Mouse (Mus musculus) brain, adult 2 months (tissue): Measurements from ENCODE around the gene Rps2.
"Not testable (repeated sequence)": the region's sequence is repeated elsewhere in the genome, so short reads cannot be mapped to it uniquely, and the experiment has no call there.

Source experiments
- DNase-seq: peaks from one replicate; pipeline ENCODE4 v3.0.0; 2011; ENCODE audit warnings: low read depth, low spot score

Rps2 gene

DNA sequence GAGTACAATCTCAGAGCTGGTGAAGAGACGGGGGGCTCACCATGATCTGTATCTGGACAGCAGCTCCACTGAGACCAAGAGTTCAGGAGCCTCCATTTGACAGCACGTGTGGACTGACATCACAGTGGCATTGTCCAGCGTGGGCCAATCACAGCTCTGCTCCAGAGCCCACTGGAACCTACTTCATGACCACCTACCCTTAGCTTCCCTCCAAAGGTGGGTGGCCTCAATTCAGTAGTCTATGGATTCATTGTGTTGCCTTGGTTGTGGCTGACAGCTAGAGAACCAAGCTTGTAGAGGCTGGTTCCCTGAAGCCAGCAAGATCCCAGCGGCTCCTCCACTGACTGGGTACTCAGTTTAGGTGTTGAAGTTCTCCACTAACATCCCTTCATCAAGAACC is at the start of gene Rps2, which contains the start of gene Rnf151:
Gene Rps2 (plus strand): TSS at position 174 of the 400 bp plus-strand sequence.
Gene Rnf151 (minus strand): TSS at position 121 of the 400 bp plus-strand sequence.
- DNase-seq: no peak

DNA sequence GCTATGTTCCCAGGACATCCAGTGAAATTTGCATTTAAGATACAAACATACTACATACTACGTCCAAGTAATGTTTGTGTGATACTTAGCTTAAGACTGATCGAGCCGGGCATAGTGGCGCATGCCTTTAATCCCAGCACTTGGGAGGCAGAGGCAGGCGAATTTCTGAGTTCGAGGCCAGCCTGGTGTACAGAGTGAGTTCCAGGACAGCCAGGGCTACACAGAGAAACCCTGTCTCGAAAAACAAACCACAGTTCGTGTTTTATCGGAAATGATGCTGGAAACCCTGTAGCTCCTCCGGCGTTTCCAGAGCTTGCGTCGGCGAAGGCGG is 48.7 kb upstream of the Rps2 start:
- not testable (repeated sequence) for DNase-seq

DNA sequence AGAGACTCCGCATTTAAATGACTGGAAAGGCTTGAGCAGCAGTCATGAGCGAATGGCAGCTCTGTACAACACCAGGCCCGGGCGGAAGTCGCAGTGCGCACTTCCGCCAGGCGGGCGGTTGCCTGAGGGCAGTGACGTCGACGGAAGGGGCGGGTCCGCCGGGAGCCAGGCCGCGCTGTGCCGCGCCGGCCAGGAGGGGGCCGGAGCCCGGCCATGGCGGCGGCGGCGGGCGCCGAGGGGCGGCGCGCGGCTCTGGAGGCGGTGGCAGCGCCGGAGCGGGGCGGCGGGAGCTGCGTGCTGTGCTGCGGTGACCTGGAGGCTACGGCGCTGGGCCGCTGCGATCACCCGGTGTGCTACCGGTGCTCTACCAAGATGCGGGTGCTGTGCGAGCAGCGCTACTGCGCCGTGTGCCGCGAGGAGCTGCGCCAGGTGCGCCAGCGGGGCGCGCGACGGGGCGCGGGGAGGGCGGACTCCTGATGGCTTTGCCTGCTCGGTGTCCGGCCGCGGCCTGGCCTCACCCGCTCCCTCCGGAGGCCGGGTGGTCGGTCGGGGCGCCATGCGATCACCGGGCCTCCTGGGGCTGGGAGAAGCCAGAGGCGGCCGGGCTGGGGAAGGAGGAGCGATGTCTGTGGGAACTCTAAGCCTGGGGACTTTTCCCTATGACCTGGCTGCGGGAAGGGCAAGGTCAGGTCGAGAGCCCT is 48.2 kb upstream of the Rps2 start, which contains the start of gene Zfp598:
Gene Zfp598 (plus strand): TSS at position 143 of the 701 bp plus-strand sequence.
- peak; percentile 97 for DNase-seq

DNA sequence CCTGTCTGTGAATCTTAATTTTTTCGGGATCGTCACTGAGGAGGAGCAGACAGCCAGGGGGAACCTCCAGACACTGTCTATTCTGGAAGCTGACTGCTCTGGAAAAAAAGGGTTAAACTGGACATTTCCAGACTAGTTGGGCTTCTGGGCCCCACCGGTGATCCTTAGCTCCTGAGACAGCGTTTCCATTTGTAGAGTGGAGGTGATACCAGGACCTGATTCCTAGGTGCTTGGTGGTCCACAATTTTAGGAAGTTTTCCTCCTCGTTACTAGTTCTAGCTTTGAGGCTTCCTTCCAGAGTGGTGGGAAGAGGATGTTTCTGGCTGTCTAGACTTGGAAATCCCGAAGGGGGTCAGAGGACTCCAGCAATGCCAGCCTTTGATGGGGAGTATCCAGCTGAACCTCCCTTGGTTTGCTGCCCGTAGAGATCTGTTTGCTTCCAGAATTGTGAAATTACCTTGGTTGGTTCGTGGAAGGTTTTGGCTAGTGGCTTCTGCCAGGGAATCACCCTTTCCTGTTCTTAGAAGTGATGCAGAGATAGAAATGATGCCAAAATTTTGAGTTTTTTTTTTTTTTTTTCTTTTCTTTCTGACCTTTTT is 47.6 kb upstream of the Rps2 start:
- no peak for DNase-seq

DNA sequence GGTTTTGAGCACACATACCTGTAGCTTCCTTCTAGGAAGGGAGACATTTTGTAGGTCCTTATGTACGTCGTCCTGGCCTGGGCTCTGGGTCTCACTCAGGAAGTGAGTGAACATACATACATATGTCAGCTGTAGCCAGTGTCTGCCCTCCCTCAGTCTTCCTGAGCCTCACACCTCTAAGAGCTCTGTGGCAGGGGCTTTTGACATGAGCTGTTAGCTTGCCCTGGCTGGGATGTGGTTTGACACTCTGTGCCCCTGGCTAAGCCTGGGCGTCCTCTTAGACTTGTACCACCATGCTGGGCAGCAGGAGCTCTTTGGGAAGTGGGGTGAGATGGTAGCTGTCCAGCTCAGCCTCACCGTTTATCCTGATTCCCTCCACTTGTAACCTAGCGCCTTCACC is 46.6 kb upstream of the Rps2 start:
- no peak for DNase-seq

DNA sequence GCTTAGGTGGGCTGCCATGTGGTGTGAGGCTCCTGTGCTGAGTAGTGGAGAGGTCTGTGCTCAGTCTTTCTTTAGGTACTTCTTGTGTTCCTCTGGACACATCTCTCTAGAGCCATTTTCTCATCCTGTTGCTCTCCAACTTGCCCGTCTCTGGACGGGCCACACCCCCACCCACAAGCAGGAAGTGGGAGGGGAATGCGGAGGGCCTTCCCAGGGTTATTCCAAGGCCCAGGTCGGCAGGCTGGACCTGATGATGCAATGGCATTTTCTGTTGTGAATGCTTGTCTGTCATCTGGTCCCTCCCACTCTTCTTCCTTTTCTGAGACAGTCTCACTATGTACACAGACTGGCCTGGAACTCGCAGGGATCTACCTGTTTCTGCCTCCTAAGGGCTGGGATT is 45.8 kb upstream of the Rps2 start:
- DNase-seq: no peak

DNA sequence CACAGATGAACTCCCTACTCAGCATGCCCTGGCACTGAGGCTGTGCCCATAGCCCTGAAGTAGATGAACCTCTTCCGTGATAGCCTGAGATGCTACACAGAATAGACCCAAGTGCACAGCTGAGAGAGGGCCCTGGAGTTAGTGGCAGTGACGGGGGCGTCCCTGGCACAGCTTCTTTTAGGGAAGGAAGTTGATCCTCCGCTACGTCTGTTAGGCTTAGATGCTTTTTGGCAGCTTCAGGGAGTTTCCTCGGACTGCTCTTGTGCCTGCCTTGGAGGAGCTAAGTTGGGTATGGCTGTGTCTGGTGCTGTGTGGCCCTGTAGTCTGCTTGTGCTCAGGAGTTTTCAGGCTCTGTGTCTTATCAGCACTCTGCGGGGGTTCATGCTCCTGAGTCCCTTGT is 43.6 kb upstream of the Rps2 start:
- peak; percentile 85 for DNase-seq

DNA sequence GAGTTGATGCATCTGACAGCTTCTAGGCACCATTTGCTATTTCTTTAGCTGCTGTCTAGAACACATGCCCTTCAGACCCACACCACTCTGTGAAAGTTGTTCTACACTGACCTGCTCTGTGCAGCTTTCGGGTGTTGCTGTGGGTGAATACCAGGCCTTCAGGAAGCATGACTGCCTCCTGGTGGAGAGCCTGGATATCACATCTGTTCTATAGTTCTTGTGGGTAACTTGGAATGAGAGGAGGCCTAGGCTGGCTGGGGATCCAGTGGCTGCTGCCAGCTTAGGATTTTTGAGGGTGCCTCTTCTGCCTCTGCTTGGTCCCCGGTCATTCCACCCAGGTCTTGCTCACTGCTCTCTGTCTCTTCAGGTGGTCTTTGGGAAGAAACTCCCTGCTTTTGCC is 41.7 kb upstream of the Rps2 start:
- peak; percentile 83 for DNase-seq

DNA sequence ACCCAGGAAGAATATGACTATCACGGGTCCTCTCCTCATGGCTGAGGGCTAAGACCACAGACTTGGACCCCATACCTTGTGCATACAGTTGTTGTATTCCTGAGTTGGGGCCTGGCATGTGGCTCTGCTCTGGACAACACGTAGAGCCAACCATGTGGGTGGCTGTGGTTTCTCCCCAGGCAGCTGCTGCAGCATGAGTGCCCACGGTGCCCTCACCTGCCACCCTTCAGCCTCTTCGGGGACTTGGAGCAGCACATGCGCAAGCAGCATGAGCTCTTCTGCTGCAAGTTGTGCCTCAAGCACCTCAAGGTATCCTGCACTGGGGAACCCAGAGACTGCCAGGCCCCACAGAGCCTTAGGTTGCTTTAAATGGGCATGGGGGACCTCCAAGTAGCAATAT is 41.0 kb upstream of the Rps2 start:
- no peak for DNase-seq

DNA sequence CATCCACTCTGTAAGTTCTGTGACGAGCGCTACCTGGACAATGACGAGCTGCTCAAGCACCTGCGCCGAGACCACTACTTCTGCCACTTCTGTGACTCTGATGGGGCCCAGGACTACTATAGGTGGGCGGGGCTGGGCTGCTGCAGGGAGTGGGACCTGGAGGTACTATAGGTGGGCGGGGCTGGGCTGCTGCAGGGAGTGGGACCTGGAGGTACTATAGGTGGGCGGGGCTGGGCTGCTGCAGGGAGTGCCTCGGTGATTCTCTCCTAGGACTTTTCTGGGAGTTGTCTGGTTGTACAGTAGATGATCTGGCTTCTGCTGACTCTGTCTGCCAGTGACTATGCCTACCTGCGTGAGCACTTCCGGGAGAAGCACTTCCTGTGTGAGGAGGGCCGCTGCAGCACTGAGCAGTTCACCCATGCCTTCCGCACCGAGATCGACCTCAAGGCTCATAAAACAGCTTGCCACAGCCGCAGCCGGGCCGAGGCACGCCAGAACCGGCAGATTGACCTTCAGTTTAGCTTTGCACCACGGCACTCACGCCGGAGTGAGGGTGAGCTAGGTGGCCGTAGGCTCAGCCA is 40.3 kb upstream of the Rps2 start:
- no peak for DNase-seq

DNA sequence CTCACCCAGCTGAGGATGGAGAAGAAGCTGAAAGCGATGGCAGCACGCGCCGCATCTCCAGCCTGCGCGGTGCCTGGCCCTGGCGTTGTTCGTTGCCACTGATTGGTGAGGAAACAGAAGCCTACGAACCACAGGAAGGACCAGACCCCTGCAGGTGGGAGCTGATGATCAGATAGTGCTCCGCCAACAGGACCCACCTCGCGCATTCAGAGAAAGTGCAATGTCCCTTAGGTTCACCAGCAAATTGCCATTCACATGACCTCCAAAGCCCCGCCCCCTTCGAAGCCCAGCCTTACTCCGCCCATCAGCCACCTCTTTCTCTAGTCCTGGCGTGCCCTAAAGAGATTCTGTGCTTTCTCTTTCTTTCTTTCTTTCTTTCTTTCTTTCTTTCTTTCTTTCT is 31.4 kb upstream of the Rps2 start:
- DNase-seq: no peak

DNA sequence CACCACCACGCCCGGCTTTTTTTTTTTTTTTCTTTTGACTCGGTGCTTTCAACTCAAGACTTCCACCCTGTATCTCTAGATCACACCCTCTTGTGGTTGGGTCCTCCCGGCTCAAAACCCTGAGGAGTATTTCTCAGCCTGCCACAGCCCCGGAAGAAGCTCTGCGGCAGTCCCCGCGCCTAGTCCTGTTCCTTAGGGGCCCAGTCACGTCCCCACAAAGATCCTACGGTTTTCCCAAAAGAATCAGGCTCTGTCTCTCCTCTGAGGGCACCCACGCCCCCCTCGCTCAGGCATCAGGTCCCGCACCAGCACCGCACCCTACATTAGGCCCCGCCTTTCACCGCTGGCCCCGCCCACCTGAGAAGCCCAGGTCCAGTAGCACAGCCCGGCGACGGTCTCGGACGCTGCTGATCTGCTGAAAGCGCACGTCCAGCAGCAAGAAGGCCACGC is 30.7 kb upstream of the Rps2 start:
- peak; percentile 35 for DNase-seq

DNA sequence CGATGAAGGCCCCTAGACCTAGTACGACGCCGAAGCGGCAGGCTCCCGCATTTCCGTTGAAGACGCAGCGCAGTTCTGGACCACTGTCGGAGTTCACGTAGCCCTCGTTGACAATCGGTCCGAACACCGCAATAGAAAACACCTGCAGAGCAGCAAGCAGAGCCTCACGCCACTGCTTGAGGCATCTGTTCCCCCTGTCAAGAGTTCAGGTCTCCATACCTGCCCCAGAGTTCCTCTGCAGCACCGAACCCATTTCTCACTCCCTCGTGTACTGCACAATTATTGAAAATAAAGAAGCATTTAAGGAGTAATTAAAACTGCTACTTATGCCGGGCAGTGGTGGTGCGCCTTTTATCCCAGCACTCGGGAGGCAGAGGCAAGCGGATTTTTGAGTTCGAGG is 30.3 kb upstream of the Rps2 start:
- DNase-seq: no peak

DNA sequence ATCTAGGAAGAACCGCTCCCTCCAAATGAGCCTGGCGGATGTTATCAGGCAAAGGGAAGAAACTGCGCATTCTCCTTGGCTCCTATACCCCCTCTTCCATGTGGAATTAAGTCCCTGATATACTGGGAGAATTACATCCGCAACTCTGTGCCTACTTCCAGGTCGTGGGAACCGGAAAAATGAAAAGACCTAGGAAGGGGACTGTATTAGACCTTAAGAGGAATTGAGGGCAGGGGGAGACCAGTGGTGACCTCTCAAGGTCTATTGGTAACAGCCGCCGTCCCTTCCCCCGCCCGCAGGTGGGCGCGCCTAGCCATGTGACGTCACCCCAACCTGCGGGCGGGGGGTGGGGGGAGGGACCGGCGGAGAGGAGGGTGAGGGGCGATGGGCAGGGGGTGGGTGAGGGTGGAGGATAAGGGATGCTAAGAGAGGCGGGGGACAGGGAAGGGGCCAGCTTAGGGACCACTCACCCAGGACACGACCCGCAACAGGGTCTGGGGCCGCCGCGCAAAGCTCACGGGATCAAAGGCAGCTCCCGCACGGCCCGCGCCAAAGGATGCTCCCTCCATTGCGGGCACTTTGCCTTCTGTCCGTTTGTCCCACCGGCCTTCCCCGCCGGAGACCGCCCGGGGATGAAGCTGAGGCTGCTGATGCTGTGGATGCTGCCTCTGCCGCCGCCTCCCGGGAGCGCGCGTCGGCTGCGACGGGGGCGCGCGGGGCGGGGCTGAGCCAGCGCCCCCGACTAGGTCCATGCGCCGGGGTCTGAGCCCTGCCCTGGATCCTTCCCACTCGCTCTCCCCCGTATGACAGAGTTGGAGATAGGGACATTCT is 28.4 kb upstream of the Rps2 start, which contains the start of gene Syngr3:
Gene Syngr3 (minus strand): TSS at position 705 of the 831 bp plus-strand sequence.
- peak; percentile 69 for DNase-seq

DNA sequence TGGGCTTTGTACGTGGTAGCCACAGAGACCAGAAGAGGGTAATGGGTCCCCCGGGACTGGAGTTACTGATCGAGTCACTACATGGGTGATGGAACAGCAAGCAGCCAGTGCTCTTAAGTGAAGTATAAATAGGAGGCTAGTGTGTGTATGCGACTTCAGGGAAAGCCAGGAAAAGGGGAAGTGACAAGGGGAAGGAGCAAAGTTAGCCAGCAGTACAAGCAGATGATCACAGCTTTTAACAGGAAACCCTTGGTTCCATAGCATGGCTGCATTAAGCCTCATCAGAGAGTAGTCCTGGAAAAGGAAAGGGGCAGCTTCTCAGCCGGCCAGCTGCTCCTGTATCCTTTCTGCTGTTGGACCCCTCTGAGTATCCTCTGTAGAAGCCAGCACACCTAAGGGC is 25.5 kb upstream of the Rps2 start:
- DNase-seq: no peak

DNA sequence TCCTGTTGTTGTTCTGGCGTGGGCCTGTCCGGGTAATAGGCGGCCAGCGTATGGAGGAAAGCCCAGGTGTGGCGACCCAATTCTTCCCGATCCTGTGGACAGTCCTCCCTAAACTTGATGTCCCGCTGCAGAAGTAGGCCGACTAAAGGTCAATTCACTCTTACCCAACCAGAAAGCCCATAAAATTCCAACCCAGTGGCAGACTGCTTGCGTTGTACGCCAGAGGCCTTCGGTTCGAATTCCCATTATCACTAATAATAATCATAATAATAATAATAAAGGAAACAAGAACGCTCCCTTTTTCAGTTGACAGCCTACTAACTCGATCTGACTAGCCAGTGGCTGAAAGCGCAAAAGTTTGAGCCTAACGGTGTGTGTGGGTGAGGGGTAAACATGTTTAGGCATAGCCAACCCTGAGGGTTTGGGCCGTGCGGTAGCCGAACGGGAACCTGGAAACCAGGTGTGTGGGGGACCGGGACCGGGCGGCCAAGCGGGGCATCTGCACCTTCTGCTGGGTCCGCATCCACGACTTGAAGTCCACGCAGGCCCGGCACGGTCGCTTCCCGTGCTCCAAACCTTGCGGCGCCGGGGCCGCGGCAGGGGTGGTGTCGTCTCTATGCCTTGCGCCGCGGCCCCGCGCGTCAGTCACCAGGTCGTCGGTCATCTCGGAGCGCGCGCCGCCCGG is 22.4 kb upstream of the Rps2 start:
- no peak for DNase-seq

DNA sequence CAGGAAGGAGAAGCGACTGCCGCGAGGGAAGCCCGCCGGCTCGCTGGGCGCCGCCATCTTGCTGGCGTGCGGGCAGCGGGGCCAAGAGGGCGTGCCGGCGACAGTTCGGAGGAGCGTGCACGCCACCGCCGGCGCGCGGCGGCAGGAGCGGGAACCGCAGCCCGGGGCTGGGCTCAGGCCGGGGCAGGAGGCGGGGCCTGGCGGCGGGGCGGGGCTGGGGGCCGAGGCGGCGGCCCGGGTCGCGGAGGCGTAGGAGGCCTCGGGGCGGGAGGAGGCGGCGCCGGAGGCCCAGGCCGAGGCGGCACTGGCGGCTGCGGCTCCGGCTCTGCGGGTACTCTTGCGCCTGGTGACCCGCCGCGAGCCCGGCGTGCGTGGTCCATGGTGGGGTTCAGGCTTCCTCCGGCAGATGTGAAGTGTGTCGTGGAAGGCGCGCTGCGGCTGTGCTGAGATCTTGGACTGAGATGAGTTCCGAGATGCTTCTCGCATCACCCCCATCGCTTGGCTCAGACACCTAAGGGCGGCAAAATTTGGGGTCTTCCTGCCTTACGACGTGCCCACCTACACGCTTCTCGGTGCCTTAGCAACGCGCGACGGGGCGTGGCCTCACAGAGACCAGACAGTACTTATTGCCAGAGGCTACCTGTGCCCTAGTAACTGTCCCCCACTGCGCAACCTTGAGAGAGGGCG is 21.8 kb upstream of the Rps2 start, which contains the start of the genes Gfer and Noxo1:
Gene Gfer (minus strand): TSS at position 146 of the 687 bp plus-strand sequence.
Gene Noxo1 (plus strand): TSS at position 224 of the 687 bp plus-strand sequence.
- peak; percentile 94 for DNase-seq

DNA sequence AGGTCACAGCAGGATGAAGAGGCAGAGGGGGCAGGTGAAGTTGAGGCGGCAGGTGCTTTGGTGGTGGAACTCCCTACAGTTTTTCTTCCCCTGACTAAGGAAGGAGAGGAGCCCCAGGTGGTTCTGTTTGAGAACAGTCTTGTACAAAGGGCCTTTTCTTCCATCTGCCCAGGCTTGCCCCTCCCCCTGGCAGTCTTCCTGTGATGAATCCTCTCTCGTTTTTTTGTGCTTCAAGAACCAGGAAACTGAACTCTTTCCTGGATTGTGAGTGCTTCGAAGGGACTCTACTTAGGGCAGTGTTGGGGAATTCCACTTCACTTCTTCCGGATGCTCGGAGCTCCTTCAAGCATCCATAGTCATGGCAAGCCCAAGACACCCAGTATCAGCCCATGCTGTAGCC is 19.9 kb upstream of the Rps2 start:
- DNase-seq: no peak

DNA sequence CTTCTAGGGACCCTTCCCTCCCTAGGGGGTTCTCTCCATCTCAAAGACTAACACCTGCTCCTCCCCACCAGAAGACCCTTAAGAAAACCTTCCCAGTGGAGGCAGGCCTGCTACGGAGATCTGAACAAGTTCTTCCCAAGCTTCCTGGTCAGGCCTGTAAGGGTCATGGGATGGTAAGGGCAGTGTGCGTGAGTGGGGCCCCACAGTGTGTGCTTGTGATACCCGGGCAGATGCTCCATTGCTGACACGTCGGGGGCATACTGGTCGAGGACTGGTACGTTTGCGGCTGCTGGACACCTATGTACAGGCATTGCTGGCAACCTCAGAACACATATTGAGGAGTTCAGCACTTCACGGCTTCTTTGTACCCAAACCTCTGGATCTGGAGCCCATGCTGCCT is 19.2 kb upstream of the Rps2 start:
- no peak for DNase-seq

DNA sequence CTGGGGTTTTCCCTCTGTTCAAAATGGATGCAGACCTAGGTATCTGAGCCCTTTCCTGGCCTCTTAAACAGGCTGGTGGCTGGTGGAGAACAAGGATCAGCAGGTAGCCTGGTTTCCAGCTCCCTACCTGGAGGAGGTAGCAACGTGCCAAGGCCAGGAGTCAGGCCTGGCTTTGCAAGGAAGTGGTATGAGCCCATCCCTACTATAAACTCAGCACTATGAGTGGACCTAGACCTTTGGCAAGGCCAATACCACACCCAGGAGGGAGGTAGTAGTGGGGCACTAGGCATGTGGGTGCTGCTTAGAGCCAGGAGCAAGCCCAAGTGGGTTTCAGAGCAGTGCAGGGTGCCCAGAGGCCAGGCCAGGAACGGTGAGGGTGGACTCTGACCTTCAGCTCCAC is 18.4 kb upstream of the Rps2 start:
- DNase-seq: no peak

DNA sequence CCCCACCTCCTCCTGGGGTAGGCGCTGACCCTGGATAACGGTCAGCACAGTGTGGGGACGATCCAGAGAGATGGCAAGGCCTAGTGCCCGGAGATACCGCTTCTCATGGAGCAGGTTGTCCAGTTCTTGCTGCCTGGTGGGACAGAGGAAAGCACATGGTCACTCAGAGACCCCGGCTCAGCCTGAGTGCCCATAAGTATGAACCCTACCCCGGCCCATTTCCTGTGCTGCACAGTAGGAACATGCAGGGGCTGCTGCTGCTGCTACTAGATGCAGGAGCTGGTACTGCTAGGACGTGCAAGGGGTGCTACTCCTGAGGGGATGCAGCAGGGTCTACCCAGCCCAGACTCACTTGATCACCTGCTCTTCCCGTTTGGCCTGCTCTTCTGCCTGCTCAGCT is 16.7 kb upstream of the Rps2 start:
- no peak for DNase-seq
